Mouse (Mus musculus) forebrain, embryonic 11.5 days (tissue): ENCODE data around the gene Nop9. TPM values are rescaled to one million over a fixed set of nuclear protein-coding genes. Genes with fewer than 3 reads are reported as not detected.
A peak's percentile ranks its signal among the peaks of the same experiment; 100 is the strongest.

ENCODE experiments used
- ATAC-seq: fragments of 200-750 bp; cut with Nextera tagmentation; replicated peaks from 2 replicates; pipeline ENCODE4 v1.8.0; 2017; ENCODE audit warnings: moderate TSS enrichment; ENCODE audit not compliant: low FRiP score
- DNase-seq: peaks from one replicate; pipeline ENCODE4 v3.0.0-alpha.2; 2017; ENCODE audit warnings: low spot score
- H3K27ac ChIP-seq: fragments of 300-500 bp; sonication (generic); 2 replicates; pipeline ENCODE4 v1.5.1; 2014; ENCODE audit warnings: low read depth, low read length
- H3K27me3 ChIP-seq: fragments of 300-500 bp; sonication (generic); 2 replicates; pipeline ENCODE4 v1.6.1; 2014; ENCODE audit warnings: mild to moderate bottlenecking, low read length, mixed read lengths; ENCODE audit not compliant: control insufficient read depth, insufficient read depth
- H3K36me3 ChIP-seq: fragments of 300-500 bp; sonication (generic); 2 replicates; pipeline ENCODE4 v1.6.1; 2014; ENCODE audit warnings: mild to moderate bottlenecking, low read length, moderate library complexity, mixed read lengths; ENCODE audit not compliant: control insufficient read depth, insufficient read depth
- H3K4me1 ChIP-seq: fragments of 300-500 bp; sonication (generic); replicated peaks from 2 replicates; pipeline ENCODE4 v1.6.1; 2014; ENCODE audit warnings: low read length, mixed read lengths; ENCODE audit not compliant: control insufficient read depth, insufficient read depth
- H3K4me2 ChIP-seq: fragments of 300-500 bp; sonication (generic); 2 replicates; pipeline ENCODE4 v1.6.1; 2014; ENCODE audit warnings: low read depth, mild to moderate bottlenecking, low read length, moderate library complexity, mixed read lengths; ENCODE audit not compliant: severe bottlenecking
- H3K4me3 ChIP-seq: fragments of 300-500 bp; sonication (generic); 2 replicates; pipeline ENCODE4 v1.5.1; 2014; ENCODE audit warnings: low read depth, low read length
- H3K9ac ChIP-seq: fragments of 300-500 bp; sonication (generic); 2 replicates; pipeline ENCODE4 v1.6.1; 2014; ENCODE audit warnings: low read length
- H3K9me3 ChIP-seq: fragments of 300-500 bp; sonication (generic); 2 replicates; pipeline ENCODE4 v1.6.1; 2016; ENCODE audit warnings: low read length, mixed read lengths; ENCODE audit not compliant: control insufficient read depth
- WGBS: fragments of 180-500 bp; shearing (Covaris S2); extraction: QIAGEN DNeasy Blood & Tissue Kit; methylation state at CpG from one replicate; pipeline ENCODE4 v1.1.7; 2014; 5-methylcytosine and 5-hydroxymethylcytosine counted together
- polyA plus RNA-seq: library from polyadenylated mRNA; unstranded; fragments of >200 nt; fragmentation: Nextera tagmentation; extraction: Ambion mirVana; gene quantifications from 2 replicates; pipeline ENCODE4 v1.2.1, GENCODE M21; 2014

Gene Nop9
- polyA plus RNA-seq, 1 experiment from 2014 or later, result 54.2 TPM

- Histone ChIP-seq H3K27me3 (no peaks in the 10 kb centered on the region), H3K4me1 (no peaks in the 10 kb centered on the region), H3K4me3 (no peak overlapping the region), H3K27ac (no peak overlapping the region), H3K9ac (no peak overlapping the region), H3K4me2 (no peak overlapping the region), H3K36me3 (no peaks in the 10 kb centered on the region), H3K9me3 (no peaks in the 10 kb centered on the region)
- no peak for DNase-seq
- ATAC-seq, result no peak
- 80% methylated on average over 10 of the region's 10 CpGs for WGBS
Measured at GRCm38 (mm10) chr14:55733889-55734288, 11.6 kb upstream of the Nop9 start.

- no peak for ATAC-seq
- WGBS, result 78% methylated on average over 7 of the region's 7 CpGs
Measured at GRCm38 (mm10) chr14:55734869-55735268, 10.6 kb upstream of the Nop9 start.

GRCm38 (mm10) chr14:55735334-55735733, 10.2 kb upstream of the Nop9 start:
- Histone ChIP-seq H3K27me3 (no peaks in the 10 kb centered on the region), H3K36me3 (no peaks in the 10 kb centered on the region), H3K4me2 (no peak overlapping the region), H3K4me1 (no peaks in the 10 kb centered on the region), H3K9ac (no peak overlapping the region), H3K4me3 (no peak overlapping the region), H3K27ac (no peak overlapping the region), H3K9me3 (no peaks in the 10 kb centered on the region)
- WGBS, result 73% methylated on average over 3 of the region's 3 CpGs
- DNase-seq, result no peak
- no peak for ATAC-seq

More at GRCm38 (mm10) chr14:55734869-55735268, 10.6 kb upstream of the Nop9 start:
- no peak for DNase-seq
- H3K36me3 ChIP-seq, result no peaks in the 10 kb centered on the region
- H3K4me1 ChIP-seq, result no peaks in the 10 kb centered on the region
- no peak overlapping the region for H3K27ac ChIP-seq
- no peaks in the 10 kb centered on the region for H3K9me3 ChIP-seq
- no peak overlapping the region for H3K9ac ChIP-seq
- H3K27me3 ChIP-seq, result no peaks in the 10 kb centered on the region
- no peak overlapping the region for H3K4me3 ChIP-seq
- H3K4me2 ChIP-seq, result no peak overlapping the region

- Histone ChIP-seq H3K27ac (no peak overlapping the region), H3K9me3 (no peaks in the 10 kb centered on the region), H3K36me3 (no peaks in the 10 kb centered on the region), H3K4me1 (no peaks in the 10 kb centered on the region), H3K4me2 (no peak overlapping the region), H3K27me3 (no peaks in the 10 kb centered on the region), H3K4me3 (no peak overlapping the region), H3K9ac (no peak overlapping the region)
- DNase-seq (no peak), ATAC-seq (no peak)
- WGBS, result 81% methylated on average over 4 of the region's 4 CpGs
Measured at GRCm38 (mm10) chr14:55735758-55736157, 9.7 kb upstream of the Nop9 start.

GRCm38 (mm10) chr14:55737086-55737687, 8.3 kb upstream of the Nop9 start:
- Histone ChIP-seq H3K4me2 (no peak overlapping the region), H3K4me3 (no peak overlapping the region), H3K36me3 (no peaks in the 10 kb centered on the region), H3K27me3 (no peaks in the 10 kb centered on the region), H3K9me3 (no peaks in the 10 kb centered on the region), H3K4me1 (no peaks in the 10 kb centered on the region), H3K27ac (no peak overlapping the region), H3K9ac (no peak overlapping the region)
- DNase-seq (no peak), ATAC-seq (no peak)
- WGBS, result 89% methylated on average over 9 of the region's 9 CpGs

- H3K4me1 ChIP-seq, result peaks cover 9% of the 10 kb centered on the region; the same call in 1 of the 2 replicates
- H3K9me3 ChIP-seq, result no peaks in the 10 kb centered on the region
- 22% methylated on average over 10 of the region's 10 CpGs for WGBS
- H3K9ac ChIP-seq, result no peak overlapping the region
- H3K27ac ChIP-seq, result no peak overlapping the region
- no peak overlapping the region for H3K4me2 ChIP-seq
- no peaks in the 10 kb centered on the region for H3K27me3 ChIP-seq
- H3K36me3 ChIP-seq, result no peaks in the 10 kb centered on the region; the same call in 1 of the 2 replicates
- ATAC-seq (peak; percentile 53; the same call in 1 of the 2 replicates), DNase-seq (peak; percentile 91)
- no peak overlapping the region for H3K4me3 ChIP-seq
Measured at GRCm38 (mm10) chr14:55743711-55744110, 1.8 kb upstream of the Nop9 start.

- ATAC-seq (no peak), DNase-seq (no peak)
- Histone ChIP-seq H3K9ac (peak overlapping the region; percentile 85), H3K27ac (no peak overlapping the region), H3K4me3 (peak overlapping the region; percentile 92), H3K27me3 (no peaks in the 10 kb centered on the region), H3K4me1 (peaks cover 9% of the 10 kb centered on the region; the same call in 1 of the 2 replicates), H3K4me2 (peak overlapping the region; percentile 96), H3K36me3 (peaks cover 2% of the 10 kb centered on the region; the same call in 1 of the 2 replicates), H3K9me3 (no peaks in the 10 kb centered on the region)
- under 1% methylated on average over 29 of the region's 31 CpGs for WGBS
Measured at GRCm38 (mm10) chr14:55745861-55746237, 356 bp downstream of the Nop9 start.

GRCm38 (mm10) chr14:55747051-55747847, 1.8 kb downstream of the Nop9 start:
- Histone ChIP-seq H3K4me2 (no peak overlapping the region), H3K27ac (no peak overlapping the region), H3K36me3 (peaks cover 2% of the 10 kb centered on the region; the same call in 1 of the 2 replicates), H3K9ac (no peak overlapping the region), H3K9me3 (no peaks in the 10 kb centered on the region), H3K27me3 (no peaks in the 10 kb centered on the region), H3K4me1 (peaks cover 9% of the 10 kb centered on the region; the same call in 1 of the 2 replicates), H3K4me3 (0 out of 2 replicates have a peak overlapping the region, but pooled peaks have one; percentile 92)
- WGBS, result 91% methylated on average over 10 of the region's 10 CpGs
- ATAC-seq (no peak), DNase-seq (no peak)
